Mouse (Mus musculus) liver, embryonic 14.5 days (tissue): ENCODE data around the gene Arl6ip6.

Source experiments
- CTCF ChIP-seq: IDR thresholded peaks from 2 replicates; pipeline ENCODE4 v1.5.1; 2016; ENCODE audit warnings: antibody characterized with exemption, low read depth, control low read depth
- EP300 ChIP-seq: IDR thresholded peaks from 2 replicates; pipeline ENCODE4 v1.6.1; 2016; ENCODE audit warnings: antibody characterized with exemption, low read depth

DNA sequence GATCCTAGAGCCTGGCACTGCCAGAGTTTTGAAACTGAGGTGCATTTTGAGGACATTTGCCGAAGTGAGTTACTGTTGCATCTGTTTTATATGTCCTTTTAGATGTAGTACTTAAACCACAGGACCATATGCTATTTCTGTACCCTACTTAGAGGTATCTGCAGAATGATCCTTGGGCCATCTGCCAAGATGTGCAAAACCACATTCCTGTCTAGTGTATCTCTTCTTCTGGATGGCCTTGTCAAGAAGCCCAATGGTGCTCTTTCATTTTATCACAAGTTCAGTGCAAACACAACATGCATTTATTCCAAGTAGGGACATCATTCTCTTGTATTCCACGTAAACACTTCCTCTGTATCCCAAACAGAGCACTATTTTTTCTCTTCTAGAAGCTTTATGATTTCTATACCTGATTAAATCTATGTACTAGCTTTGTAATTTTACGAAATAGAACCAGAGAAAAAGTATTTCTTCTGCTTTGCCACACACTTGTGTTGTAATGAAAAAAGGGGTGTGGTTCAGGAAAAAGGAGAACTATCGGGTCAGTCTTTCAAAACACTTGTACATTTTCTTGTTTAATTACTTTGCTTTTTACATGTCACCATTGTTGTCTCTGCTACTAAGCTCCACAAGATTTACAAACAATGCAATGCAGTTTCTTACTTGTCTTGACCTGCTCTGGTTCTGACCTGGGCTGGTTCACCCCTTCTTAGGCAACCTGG, 8.8 kb downstream of the Arl6ip6 start:
- TF ChIP-seq EP300 (no peak), CTCF (no peak)
